Mouse (Mus musculus) brain, embryonic 18.5 days (tissue): ENCODE data around the gene Smim24.
A peak's percentile ranks its signal among the peaks of the same experiment; 100 is the strongest.

Experiments
- DNase-seq: peaks from one replicate; pipeline ENCODE4 v3.0.0-alpha.2; 2012; ENCODE audit warnings: low read depth, low spot score

Gene Smim24

GRCm38 (mm10) chr10:81392781-81393185 is at the start of gene Smim24:
Gene Smim24 (plus strand): TSS chr10:81393051.
- no peak for DNase-seq

DNA sequence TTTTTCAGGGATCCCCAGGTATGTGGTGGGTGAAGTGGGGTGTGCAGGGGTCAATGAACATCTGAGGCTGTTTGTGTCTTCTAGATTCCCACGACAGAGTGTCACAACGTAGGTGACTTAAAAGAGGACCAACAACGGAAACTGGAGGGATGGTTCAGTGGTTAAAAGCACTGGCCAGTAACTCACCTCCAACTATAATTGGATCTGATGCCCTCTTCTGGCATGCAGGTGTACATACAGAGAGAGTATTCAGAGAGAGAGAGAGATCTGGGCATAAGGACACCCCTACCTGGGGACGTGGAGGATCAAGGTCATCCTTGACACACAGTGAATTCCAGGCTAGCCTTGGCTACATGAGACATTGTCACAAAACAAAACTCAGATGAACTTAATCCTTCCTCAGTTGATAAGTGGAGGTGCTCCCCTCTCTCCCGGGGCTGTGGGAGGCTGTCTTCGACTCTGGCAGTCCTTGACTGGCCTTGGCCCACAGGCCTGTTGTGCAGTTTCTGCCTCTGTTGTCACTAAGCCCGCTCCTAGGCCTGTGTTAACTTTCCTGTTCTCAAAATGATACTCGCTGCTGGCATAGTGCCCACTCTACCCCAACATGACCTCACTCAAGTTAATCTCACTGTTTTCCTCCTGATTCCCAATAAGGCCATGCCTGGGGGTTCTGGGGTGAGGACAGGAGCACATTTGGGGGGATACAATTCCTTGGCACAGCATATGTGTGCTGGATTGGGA is 48.3 kb upstream of the Smim24 start:
- DNase-seq, result no peak

DNA sequence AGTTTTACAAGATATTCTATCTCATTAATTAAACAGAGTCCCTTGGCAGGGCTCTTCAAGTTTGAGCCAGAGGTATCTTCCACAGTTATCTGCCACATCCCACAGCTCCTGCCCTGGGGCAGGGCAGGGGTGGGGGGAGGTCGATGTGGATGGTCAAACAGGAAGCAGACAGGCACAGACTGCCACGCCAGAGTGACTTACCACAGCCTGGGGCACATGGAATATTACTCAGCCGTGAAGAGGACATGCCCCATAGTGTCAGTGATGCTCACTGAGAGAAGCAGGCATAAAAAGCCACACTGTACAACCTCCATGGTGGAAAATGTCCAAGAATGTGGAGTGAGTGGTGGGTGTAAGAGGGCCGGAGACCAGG is 47.7 kb upstream of the Smim24 start:
- no peak for DNase-seq

- DNase-seq, result peak; percentile 22
These were observed 46.3 kb upstream of the Smim24 start for GRCm38 (mm10) chr10:81346453-81347067.

GRCm38 (mm10) chr10:81349146-81349545 is 43.7 kb upstream of the Smim24 start:
- no peak for DNase-seq

- DNase-seq, result no peak
These were observed 42.9 kb upstream of the Smim24 start for GRCm38 (mm10) chr10:81349961-81350350.

DNA sequence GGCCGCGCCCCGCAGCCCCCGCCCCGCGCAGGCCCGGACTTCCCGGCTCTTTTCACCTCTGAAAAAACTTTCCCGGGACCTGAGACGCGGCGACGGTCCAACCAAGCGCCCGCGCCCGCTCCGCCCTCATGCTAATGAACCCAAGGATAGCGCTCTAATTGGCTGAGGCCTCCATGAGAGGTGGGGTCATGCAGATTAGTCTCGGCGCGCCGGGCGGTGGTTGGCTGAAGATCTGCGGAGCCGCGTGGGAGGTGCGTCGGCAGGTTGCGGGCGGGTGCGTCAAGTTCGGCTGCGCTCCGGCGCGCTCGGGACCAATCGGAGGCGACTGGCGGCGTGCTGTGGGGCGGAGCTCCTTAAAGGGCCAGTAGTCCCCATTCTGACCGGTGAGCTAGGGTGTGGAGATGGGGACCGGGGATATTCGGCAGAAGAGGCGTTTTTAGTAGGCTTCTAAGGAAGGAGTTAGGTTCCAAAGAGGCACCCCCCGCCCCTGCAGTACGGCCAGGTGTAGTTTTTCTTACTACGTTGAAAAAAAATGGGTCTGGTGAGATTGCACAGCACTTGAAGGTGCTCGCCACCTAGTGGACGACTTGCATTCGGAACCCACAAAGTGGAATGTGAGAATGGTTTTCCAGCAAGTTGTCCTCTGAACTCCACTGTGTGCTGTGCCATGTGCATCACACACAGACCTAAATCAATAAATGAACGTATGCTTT is 42.3 kb upstream of the Smim24 start, which contains the start of gene Hmg20b:
TSS of gene Hmg20b (minus strand) at position 130 of the 713 bp plus-strand sequence.
- peak; percentile 99 for DNase-seq

GRCm38 (mm10) chr10:81351678-81352291 is 41.1 kb upstream of the Smim24 start:
- DNase-seq, result no peak

DNA sequence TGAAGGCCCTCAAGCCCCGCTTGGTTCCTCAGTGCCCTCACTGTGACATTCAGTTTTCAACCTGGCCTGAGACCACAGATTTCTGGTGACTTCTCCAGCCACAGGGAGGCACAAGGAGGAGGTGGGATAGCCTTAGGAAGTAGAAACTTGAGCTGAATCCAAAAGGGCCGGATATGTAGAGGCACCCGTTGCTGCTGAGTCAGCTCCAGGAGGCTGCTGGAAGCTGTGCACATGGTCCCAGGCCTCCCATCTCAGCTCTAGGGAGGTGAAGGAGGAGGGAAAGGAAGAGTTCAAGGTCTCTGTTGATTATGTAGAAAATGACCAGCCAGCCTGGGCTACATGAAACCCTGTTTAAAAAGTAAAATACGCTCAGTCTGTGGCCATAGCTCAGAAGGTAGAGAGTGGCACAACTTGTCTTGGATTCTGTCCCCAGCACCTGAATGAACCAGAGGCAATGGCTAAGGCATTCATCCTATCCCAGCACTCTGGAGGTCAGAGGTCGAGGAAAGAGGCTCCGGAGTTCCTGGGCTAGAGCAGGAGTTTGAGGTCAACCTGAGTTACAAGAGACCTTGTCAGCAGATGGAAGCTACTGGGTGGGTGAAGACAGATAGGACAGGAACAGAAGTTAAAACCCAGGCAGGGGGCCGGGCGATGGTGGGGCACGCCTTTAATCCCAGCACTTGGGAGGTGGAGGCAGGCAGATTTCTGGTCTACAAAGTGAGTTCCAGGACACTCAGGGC is 37.9 kb upstream of the Smim24 start:
- no peak for DNase-seq

GRCm38 (mm10) chr10:81355533-81355932 is 37.3 kb upstream of the Smim24 start:
- DNase-seq, result no peak

DNA sequence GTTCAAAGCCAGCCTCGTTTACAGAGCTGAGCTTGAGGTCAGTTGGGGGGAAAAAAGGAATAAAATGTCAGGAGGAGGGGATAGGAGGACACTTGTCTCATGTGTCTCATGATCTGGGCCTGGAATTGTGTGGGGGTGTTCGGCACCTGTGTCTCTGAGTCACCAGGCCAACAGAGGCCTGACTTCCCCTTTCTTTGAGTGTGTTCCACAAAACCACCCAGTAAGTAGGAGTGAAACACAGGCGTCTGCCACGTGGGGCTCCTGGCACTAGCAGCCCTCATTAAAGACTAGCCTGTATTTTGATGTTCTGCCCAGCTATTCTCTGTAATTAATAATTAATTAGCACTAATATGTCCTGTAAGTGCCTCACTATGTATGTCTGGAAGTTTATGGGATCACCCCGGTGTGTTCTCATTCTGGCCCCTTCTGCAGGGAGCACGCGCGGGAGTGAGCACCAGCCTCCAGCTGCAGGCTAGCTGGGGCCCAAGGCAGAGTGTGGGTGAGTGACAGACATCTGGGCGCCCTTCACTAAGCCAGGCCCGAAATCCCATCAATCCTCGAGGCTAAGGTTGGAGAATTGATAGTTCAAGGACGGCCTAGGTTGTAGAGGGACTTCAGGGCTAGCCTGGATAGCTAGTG is 36.4 kb upstream of the Smim24 start:
- DNase-seq, result no peak

GRCm38 (mm10) chr10:81356991-81357844 is 35.6 kb upstream of the Smim24 start, which contains the start of gene Mfsd12:
Gene Mfsd12 (plus strand): TSS chr10:81357491.
- DNase-seq, result peak; percentile 79

GRCm38 (mm10) chr10:81358209-81358608 is 34.6 kb upstream of the Smim24 start:
- DNase-seq, result no peak

- DNase-seq, result no peak
These were observed 34.0 kb upstream of the Smim24 start for GRCm38 (mm10) chr10:81358841-81359240.

DNA sequence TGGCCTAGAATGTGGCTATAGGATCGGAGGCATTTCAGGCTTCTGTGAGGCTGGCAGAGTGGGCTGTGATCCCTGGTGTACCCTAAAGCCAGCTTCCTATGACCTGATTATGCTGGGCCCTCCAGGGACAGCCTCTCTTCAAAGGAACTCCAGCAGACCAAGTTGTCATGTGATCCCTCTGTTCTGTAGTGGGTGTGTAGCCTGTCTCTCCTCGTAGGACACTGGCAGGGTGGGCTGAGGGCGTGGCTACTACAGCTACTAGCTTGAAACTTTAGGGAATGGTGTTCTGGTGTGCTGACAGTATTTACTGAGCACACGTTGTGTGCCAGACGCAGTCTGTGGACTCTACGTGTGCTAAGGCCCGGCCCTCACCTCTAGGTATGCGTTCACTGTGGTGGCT is 32.1 kb upstream of the Smim24 start:
- no peak for DNase-seq

GRCm38 (mm10) chr10:81362336-81362949 is 30.4 kb upstream of the Smim24 start:
- DNase-seq, result no peak

DNA sequence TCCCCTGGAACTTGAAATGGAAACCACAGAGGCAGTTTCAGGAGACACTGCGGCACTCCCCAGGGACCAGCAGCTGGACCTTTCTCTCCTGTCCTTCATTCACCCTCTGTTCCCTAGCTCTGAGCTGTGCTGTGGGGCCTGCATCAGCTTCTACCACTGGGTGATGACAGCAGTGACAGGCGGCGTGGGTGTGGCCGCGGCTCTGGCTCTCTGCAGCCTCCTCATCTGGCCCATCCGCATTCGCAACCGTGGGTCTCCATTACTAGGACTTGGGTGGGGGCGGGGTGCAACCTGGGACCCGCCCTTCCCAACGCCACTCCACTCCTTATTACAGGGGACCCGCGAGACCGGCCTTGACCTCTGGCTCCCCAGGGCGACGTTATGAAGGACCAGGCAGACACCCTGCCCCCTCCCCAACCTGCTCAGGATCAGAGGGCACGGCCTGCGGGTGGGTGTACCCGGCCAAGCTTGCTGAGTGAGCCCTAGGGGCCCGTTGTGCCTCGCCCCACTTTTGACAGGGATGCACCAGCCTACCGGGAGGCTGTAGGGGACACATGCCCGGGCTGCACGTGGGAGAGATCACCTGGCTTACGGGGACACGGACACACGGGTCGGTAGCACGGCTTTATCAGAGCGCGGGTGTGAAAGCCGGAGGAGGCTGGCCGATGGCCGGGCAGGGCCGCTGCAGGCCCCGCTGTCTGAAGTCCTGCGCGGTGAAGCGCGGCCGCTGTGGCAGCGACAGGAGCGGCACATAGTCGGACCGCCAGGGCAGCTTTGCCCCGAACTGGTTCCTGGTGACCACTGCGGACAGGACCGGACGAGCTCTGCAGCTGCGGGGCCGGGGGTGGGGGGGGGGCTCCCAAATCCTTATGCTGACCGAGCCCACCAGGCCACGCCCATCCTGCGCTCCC is 29.2 kb upstream of the Smim24 start:
- DNase-seq, result no peak

DNA sequence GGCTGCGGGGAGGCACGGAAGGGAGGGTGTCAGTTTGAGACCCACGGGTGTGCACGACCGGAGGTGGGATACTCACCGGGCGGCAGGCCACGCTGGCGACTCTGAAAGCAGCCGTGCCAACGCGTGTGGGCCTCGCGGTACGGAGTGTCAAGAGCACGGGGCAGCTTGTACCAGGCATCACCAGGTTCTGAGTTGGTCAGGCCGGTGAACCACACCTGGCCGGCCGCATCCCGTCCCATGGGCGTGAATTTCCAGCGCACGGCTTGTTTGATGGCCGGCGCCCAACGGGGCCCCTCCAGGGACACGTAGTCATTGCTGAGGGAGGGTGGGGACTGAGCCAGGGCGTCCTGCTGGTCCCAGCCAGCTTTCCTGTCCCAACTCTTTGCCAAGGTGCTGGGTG is 28.2 kb upstream of the Smim24 start:
- no peak for DNase-seq

DNA sequence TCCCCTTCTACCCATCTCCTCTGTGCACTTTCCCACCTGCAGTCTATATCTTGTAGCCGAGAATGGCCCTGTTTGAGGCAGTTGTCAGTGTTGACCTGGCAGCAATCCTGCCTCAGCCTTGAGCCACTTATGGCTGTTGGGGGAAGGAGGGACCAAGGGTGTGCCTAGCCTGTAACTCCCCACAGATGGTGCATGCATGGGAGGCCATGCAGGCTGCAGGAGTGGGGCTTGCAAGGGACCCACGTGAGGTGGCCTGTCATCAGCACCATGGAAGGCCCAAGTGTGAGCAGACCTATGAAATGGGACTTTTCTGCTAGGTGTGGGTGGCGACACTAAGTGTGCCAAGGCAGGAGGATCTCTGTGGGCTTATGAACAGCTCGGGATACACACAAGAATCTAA is 27.8 kb upstream of the Smim24 start:
- DNase-seq, result no peak
